1 mouse cellular context compared by ENCODE assay signal in genomic region chr2:28545976-28546375, GRCm38 (mm10).
TF ChIP-seq lines count a peak whose summit lies in the region.

No protein-coding gene starts in this region.

TF ChIP-seq in MEL, 35 proteins besides CTCF, POLR2A, EP300 and RAD21:
- peak; percentile 62; the same call in 1 of the 2 replicates for TF ChIP-seq GATA1 (IDR thresholded peaks at IDR 0.05; ENCODE audit: low read depth, low read length)
- TF ChIP-seq SMC3 (IDR thresholded peaks at IDR 0.05; ENCODE audit: low read depth, low read length): no peak
- TF ChIP-seq ETS1 (IDR thresholded peaks at IDR 0.05; ENCODE audit: low read depth, low read length): peak; percentile 51; the same call in 1 of the 2 replicates
- no peak for TF ChIP-seq ELF1 (IDR thresholded peaks at IDR 0.05; ENCODE audit: low read depth, low read length)
- 0 out of 2 replicates have a peak, but pooled peaks have one; percentile 28 for TF ChIP-seq TCF12 (IDR thresholded peaks at IDR 0.05; ENCODE audit: low read depth, low read length)
